Mouse (Mus musculus) macrophage (primary cell): Measurements from ENCODE around the gene Dlg2. TPM values are rescaled to one million over a fixed set of nuclear protein-coding genes. Genes with fewer than 3 reads are reported as not detected.

ENCODE experiments used
- H3K27ac ChIP-seq: fragments of 350-480 bp; formaldehyde crosslinking; 2 replicates; pipeline ENCODE4 v1.9.0; 2021
- H3K36me3 ChIP-seq: fragments of 350-480 bp; formaldehyde crosslinking; 2 replicates; pipeline ENCODE4 v1.9.0; 2021; ENCODE audit errors: inconsistent target
- H3K4me3 ChIP-seq: fragments of 350-480 bp; formaldehyde crosslinking; 2 replicates; pipeline ENCODE4 v1.9.0; 2021; ENCODE audit errors: inconsistent target
- H3K79me2 ChIP-seq: fragments of 350-480 bp; formaldehyde crosslinking; 2 replicates; pipeline ENCODE4 v1.9.0; 2021; ENCODE audit errors: inconsistent target
- WGBS: methylation state at CpG from one replicate; pipeline ENCODE4 v1.1.7; 2026; ENCODE audit warnings: inconsistent platforms; ENCODE audit not compliant: missing documents; 5-methylcytosine and 5-hydroxymethylcytosine counted together
- polyA plus RNA-seq: library from polyadenylated mRNA; stranded (reverse); fragments of 250-400 nt; gene quantifications from 3 replicates; pipeline ENCODE4 v1.2.4, GENCODE M21; 2018; ENCODE audit warnings: inconsistent platforms

Gene Dlg2
- polyA plus RNA-seq, 1 experiment from 2014 or later = 0.13 TPM

DNA sequence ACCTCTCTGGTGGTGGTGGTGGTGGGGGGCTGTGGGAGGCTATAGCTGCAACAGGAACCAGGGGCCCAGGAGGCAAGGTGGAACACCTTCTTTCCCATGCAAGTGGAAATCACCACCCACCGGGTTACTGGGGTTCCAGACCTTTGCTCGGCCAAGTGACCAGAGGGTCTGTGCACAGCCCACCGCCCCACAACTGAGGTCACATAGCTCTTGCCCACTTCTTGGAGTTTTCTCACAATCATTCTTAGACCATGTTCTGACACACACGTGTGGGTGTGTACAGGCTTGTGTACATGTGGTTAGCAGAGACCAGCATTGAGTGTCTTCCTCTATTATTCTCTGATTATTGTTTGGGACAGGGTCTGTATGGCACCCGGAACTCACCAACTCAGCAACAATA, 15.0 kb upstream of the Dlg2 start:
- peaks cover 5% of the 10 kb centered on the region for H3K79me2 ChIP-seq
- 100% methylated on average over 2 of the region's 5 CpGs for WGBS
- H3K4me3 ChIP-seq = no peak overlapping the region

DNA sequence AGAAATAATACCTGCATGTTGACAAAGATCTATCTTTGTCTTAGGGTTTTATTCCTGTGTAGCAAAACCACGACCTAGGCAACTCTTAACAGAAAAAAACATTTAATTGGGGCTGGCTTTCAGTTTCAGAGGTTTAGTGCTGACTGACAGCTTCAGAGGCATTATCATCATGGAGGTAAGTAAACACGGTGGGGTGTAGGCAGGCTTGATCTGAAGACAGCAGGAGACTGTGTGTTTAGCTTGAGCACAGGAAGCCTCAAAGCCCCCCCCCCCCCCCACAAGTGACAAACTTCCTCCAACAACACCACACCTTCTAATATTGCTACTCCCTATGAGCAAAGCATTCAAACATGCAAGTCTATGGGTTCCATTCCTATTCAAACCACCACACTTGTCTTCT, 3.0 kb upstream of the Dlg2 start:
- WGBS = 26% methylated on average over 2 of the region's 2 CpGs
- H3K27ac ChIP-seq = no peak overlapping the region
- H3K36me3 ChIP-seq = peaks cover 19% of the 10 kb centered on the region; the same call in 1 of the 2 replicates
- H3K79me2 ChIP-seq = peaks cover 42% of the 10 kb centered on the region
- H3K4me3 ChIP-seq = no peak overlapping the region

More for the DNA sequence above, 15.0 kb upstream of the Dlg2 start:
- Histone ChIP-seq H3K27ac (no peak overlapping the region), H3K36me3 (no peaks in the 10 kb centered on the region)

DNA sequence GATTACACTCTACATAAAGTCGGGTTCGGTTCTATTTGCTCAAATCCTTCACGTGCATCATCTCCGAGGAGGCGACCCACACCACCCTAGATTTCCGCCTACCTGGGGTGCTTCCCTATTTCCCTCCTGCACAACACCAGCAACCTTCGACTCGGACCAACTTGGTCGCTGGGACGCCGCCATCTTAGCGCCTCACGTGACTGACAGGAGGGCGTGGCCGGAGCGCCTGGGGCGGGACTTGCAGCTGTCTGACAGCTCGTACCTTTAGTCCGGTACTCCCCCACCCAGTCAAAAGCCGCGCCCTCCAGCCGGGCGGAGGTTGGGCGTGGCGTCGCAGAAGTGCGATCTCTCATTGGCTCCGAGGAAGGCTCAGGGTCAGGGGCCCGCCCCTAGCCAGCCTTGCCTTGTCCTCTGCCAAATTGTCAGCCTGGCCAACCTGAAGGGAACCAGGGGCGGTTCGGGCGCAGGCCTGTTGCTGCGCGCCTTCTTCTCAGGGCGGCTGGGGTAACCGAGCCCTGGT, 619 bp upstream of the Dlg2 start, which contains the start of gene Tmem126b:
Gene Tmem126b, minus strand, starts transcription at position 209 of the 520 bp plus-strand sequence.
- Histone ChIP-seq H3K27ac (peak within 1 kb of the TSS; percentile 89), H3K79me2 (peaks cover 42% of the 10 kb centered on the region), H3K36me3 (peaks cover 3% of the 10 kb centered on the region; the same call in 1 of the 2 replicates), H3K4me3 (peak within 1 kb of the TSS; percentile 89)
- under 1% methylated on average over 34 of the region's 36 CpGs for whole genome bisulfite sequencing

DNA sequence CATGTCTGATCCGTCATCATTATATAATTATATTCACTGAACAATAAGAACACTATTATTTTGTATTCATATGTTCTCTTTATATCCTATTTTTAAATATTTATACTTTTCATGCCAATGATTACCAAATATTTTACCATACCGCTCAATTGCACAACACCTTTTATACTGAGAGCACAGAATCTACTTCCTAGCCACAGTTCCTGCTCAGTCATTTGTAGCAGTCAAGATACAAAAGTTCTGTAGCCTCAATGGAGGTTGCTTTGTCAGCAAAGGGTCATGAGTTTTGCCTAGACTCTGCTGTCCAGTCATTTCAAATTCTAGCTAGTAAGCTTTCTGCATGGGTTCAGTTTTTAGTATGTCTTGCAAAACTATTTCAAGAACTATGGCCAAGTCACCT, 6.1 kb downstream of the Dlg2 start:
- Histone ChIP-seq H3K79me2 (no peaks in the 10 kb centered on the region), H3K27ac (peak overlapping the region; percentile 38), H3K36me3 (no peaks in the 10 kb centered on the region), H3K4me3 (no peak overlapping the region)
- WGBS = 78% methylated on average over 2 of the region's 2 CpGs

DNA sequence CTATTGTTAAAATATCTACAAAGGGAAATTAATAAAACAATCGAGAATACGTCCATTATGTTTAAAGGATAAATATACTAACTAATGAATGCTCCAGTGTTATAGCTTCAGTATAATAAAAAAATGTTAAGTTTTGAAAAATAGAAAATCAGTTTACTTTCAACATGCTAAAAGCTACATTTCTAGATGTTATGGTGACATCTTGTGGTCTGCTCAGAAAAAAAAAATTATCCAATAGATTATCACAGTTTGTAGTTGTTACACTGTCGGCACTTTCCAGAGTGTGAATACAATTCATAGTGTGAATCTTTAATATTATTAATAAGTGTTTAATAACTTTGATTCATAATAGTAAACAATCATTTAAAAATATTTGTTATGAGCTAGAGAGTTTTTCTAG, 31.7 kb downstream of the Dlg2 start:
- H3K4me3 ChIP-seq = no peak overlapping the region
- no peaks in the 10 kb centered on the region for H3K79me2 ChIP-seq
- H3K36me3 ChIP-seq = no peaks in the 10 kb centered on the region
- WGBS = 78% methylated on average over 3 of the region's 3 CpGs
- H3K27ac ChIP-seq = no peak overlapping the region

DNA sequence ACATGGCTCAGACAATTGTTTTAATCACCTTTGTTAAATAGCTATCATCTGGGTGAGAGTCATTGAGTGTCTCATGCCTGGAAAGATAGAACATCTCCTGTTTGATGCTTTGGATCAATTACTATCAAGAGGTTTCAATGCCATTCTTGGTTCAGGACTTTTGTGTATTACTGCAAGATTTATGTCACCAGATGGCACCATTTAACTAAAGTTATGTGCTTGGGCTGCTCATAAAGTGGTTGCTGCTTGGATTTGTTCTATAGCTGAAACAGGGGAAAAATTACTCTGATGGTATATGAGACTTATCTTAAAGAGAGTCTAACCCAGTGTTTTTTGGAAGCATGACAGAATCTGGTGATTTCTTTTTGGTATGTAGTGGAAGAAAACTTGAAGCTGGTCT, 35.8 kb downstream of the Dlg2 start:
- no peak overlapping the region for H3K27ac ChIP-seq
- no peaks in the 10 kb centered on the region for H3K79me2 ChIP-seq
- no peak overlapping the region for H3K4me3 ChIP-seq
- no peaks in the 10 kb centered on the region for H3K36me3 ChIP-seq

DNA sequence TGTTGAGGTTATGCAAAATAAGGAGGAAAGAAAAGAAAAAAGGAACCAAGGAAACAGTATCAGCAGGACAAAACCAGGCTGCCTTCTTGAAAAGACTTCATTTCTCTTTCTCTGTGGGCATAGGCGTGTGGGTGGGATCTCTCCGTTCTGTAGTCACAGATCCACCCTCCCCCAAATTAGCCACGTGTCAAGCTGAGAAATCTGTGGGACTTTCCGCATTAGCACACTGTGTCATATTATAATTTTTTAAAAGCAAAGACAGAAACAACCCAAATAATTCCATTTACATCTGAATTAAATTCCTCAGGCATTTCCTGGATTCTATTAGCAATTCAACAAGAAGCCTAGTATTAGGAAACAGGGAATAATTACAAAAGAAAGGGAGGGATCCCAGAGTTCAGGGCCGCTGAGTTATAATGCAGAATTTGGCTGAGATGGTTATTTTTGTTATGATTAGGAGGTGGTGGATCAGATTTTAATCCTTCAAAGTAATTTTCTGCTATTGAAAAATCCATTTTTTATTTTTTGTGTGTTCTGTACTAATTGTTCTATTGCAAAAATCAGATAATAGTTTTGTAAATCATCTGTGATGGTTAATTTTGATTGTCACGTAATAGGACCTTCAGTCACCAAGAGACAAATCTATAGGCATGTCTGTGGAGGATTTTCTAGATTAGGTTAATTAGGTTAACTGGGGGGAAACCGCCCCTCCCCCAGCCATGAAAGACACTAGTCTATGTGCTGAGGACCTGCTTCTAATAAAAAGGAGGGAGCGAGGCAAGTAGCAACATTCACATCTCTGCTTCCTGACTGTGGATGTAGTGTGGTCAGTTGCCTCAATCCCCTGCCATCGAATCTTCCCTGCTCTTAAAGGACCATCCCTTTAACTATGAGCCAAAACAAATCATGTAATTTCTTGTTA, 63.3 kb downstream of the Dlg2 start:
- Histone ChIP-seq H3K27ac (no peak overlapping the region), H3K36me3 (no peaks in the 10 kb centered on the region), H3K79me2 (no peaks in the 10 kb centered on the region), H3K4me3 (no peak overlapping the region)
- 82% methylated on average over 9 of the region's 9 CpGs for whole genome bisulfite sequencing

DNA sequence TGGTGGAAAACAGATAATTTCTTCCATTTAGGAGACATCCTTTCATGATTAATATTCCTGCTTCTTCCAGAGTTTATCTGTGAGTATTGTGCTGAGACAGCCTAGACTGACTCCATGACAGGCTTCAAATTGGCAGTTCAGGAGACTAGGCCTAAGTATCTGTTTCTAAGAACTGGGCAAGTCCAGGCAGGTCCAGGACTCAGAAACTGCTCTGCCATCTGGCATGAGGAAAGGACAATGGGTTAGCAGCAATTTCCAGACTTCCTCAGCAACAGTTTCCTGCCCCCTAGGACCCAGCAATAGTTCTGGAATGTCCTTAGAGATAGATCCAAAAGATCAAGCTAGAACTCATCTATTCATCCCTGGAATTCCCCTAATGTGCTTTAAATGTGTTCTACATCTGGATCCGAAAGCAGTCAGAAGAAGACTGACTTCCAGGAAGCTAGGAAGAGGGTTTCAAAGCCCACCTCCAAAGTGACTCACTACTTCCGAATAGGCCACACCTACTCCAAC, 64.4 kb downstream of the Dlg2 start:
- 97% methylated on average over 2 of the region's 2 CpGs for WGBS

DNA sequence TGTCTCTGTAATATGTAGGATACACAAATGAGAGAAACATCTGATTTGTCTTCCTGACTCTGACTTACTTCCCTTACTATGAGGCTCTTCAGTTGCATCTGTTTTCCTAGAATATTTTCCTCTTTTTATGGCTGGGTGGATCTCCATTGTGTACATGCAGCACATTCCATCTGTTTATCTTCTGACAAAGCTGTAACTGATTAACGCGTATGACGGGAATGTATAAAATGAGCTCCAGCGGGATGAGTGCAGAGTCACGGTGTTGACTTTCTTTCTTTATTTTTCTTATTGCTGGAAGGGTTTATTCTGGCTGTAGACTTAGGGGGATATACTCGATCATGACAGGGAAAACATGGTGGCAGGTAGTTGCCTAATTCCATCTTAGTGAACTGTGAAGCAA, 76.9 kb downstream of the Dlg2 start:
- Histone ChIP-seq H3K79me2 (no peaks in the 10 kb centered on the region), H3K36me3 (no peaks in the 10 kb centered on the region), H3K27ac (no peak overlapping the region), H3K4me3 (no peak overlapping the region)
- 95% methylated on average over 6 of the region's 6 CpGs for WGBS

More for the DNA sequence above, 64.4 kb downstream of the Dlg2 start:
- no peaks in the 10 kb centered on the region for H3K36me3 ChIP-seq
- H3K4me3 ChIP-seq = no peak overlapping the region
- H3K79me2 ChIP-seq = no peaks in the 10 kb centered on the region
- no peak overlapping the region for H3K27ac ChIP-seq

DNA sequence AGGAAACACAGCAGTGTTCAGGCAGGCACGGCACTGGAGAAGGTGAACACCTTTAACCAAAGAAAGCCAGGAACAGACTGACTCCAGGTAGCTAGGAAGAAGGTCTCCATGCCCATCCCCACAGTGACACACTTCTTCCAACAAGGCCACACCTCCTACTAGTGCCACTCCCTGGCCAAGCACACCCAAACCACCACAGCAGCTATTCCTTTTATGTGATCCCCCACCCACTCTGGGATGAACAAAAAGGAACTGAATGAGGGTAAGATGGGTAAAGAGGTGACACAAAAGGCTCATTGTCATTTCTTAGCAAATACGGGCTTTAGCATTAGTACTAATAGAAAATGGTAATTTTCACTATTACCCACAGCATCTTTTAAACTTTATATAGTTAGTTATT, 77.9 kb downstream of the Dlg2 start:
- H3K27ac ChIP-seq = no peak overlapping the region
- H3K79me2 ChIP-seq = no peaks in the 10 kb centered on the region
- no peaks in the 10 kb centered on the region for H3K36me3 ChIP-seq
- WGBS = 94% methylated on average over 2 of the region's 2 CpGs
- H3K4me3 ChIP-seq = no peak overlapping the region

DNA sequence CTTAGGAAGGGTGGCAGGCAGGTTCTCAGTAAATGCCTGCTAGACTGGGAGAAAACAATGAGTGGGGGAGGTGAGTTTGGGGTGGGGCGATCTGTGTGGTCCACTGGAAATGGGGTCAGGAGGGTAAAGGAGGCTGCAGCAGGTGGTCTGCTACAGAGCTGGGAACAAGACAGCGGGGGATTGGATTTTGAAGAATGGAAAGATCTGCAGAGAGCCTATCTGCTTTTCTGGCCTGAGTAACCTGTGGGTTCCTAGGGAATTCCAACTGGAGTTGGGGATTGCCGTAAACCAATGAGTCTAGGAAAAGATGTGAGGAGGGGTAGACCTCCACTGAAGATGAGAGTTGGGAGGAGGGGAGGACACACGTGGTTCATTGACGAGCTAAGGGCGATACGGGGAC, 92.7 kb downstream of the Dlg2 start:
- Histone ChIP-seq H3K27ac (no peak overlapping the region), H3K36me3 (no peaks in the 10 kb centered on the region), H3K4me3 (no peak overlapping the region), H3K79me2 (no peaks in the 10 kb centered on the region)
- WGBS = 72% methylated on average over 7 of the region's 7 CpGs

DNA sequence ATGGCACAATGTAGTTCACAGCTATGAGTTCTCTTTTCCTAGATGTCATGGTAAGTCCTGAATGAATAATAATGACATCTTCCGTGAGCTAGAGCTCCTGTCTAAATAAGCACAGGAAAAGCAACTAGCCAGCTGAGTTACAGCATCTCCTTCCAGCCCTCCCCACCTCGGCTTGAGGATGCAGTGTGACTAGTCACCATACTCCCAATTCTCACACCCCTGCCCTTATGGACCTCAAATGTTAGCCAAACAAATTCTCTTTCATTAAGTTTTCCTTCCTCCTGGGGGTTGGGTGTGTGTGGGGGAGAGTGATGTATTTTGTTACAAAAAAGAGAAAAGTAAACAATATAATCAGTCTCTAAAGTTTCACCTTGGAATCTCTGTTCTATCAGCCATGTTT, 111.3 kb downstream of the Dlg2 start:
- Histone ChIP-seq H3K4me3 (no peak overlapping the region), H3K79me2 (no peaks in the 10 kb centered on the region), H3K36me3 (no peaks in the 10 kb centered on the region), H3K27ac (no peak overlapping the region)
- WGBS = 37% methylated on average over 2 of the region's 2 CpGs

DNA sequence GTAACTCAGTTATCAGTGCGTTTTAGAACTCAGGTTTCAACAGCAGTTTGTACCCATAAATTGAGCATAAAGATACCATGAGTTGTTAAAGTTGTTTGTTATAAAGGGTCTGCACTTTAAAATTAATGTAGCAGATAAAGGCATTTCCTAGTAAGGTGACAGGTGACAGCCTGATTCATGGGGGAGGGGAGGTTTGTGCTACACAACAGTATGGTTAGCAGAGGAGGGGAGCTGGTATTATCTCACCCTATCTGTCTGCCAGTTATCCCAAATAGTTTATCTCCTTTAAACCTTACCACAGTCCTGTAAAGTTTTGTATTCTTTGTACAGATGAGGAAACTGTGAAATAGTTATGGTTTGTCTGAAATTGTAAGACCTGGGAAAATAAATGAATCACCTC, 111.8 kb downstream of the Dlg2 start:
- 82% methylated on average over 1 of the region's 1 CpGs for WGBS
- Histone ChIP-seq H3K36me3 (no peaks in the 10 kb centered on the region), H3K79me2 (no peaks in the 10 kb centered on the region)

DNA sequence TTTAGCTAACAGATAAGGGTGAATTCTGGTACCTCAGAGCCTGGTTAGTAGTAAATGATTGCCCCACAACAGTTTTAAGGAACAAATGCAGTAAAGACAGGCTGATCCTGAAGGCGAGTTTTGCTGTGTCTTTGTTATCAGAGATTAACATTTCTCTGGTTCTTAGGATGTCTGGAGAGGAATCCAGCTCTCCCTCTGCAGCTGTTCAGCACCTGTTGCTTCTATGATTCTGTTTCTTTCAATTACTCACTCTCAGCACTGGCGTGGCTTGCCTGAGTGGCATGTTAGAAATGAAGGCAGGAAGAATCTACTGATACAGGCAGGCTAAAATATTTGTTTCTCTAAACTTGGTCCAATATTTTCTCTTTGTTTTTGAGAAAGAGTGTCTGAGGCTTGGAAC, 133.3 kb downstream of the Dlg2 start:
- Histone ChIP-seq H3K27ac (no peak overlapping the region), H3K36me3 (no peaks in the 10 kb centered on the region), H3K4me3 (no peak overlapping the region), H3K79me2 (no peaks in the 10 kb centered on the region)
- 70% methylated on average over 2 of the region's 2 CpGs for WGBS

More for the DNA sequence above, 111.8 kb downstream of the Dlg2 start:
- Histone ChIP-seq H3K27ac (no peak overlapping the region), H3K4me3 (no peak overlapping the region)

DNA sequence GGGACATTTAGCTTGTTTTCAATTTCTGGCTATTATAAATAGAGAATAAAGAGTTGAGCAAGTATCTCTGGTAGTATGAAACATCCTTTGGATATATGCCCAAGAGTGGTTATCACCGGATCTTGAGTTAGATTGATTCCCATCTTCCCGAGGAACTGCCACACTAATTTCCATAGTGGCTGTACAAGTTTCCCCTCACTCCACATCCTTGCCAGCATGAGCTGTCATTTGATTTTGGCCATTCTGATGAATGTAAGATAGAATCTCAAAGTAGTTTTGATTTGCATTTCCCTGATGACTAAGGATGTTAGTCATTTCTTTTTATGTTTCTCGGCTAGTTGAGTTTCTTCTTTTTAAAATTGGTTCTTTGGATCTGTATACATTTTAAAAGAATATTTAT, 154.1 kb downstream of the Dlg2 start:
- Histone ChIP-seq H3K27ac (no peak overlapping the region), H3K4me3 (no peak overlapping the region), H3K79me2 (no peaks in the 10 kb centered on the region), H3K36me3 (no peaks in the 10 kb centered on the region)
- WGBS = 95% methylated on average over 3 of the region's 3 CpGs
